Mouse (Mus musculus) embryo, embryonic 11.5 days (tissue): Measurements from ENCODE around the gene Shank1.
"Not testable (repeated sequence)": the region's sequence is repeated elsewhere in the genome, so short reads cannot be mapped to it uniquely, and the experiment has no call there.

Experiments used
- DNase-seq: peaks from one replicate; pipeline ENCODE4 v3.0.0-alpha.2; 2012; ENCODE audit warnings: low read depth, low spot score

Shank1 gene

GRCm38 (mm10) chr7:44309475-44310284, at the start of gene Shank1:
TSS of gene Shank1 (plus strand) at chr7:44310253.
- no peak for DNase-seq

- no peak for DNase-seq
These were observed 49.6 kb upstream of the Shank1 start for GRCm38 (mm10) chr7:44260410-44260809.

- DNase-seq = no peak
These were observed 48.9 kb upstream of the Shank1 start, which contains the start of gene Gm15517 for GRCm38 (mm10) chr7:44261147-44261546. TSS of gene Gm15517 (plus strand) at chr7:44261447.

- peak; percentile 92 for DNase-seq
These were observed 47.0 kb upstream of the Shank1 start for GRCm38 (mm10) chr7:44262791-44263643.

- DNase-seq = no peak
These were observed 41.9 kb upstream of the Shank1 start for GRCm38 (mm10) chr7:44268117-44268516.

- no peak for DNase-seq
These were observed 40.7 kb upstream of the Shank1 start for GRCm38 (mm10) chr7:44269397-44269796.

- DNase-seq = no peak
These were observed 38.7 kb upstream of the Shank1 start for GRCm38 (mm10) chr7:44271309-44271708.

- no peak for DNase-seq
These were observed 37.5 kb upstream of the Shank1 start for GRCm38 (mm10) chr7:44272546-44272945.

- no peak for DNase-seq
These were observed 36.6 kb upstream of the Shank1 start for GRCm38 (mm10) chr7:44273446-44273845.

GRCm38 (mm10) chr7:44274096-44274495, 36.0 kb upstream of the Shank1 start:
- DNase-seq = no peak

- DNase-seq = no peak
These were observed 34.5 kb upstream of the Shank1 start for GRCm38 (mm10) chr7:44275546-44275945.

GRCm38 (mm10) chr7:44276461-44277249, 33.4 kb upstream of the Shank1 start:
- DNase-seq = no peak

GRCm38 (mm10) chr7:44277250-44277622, 32.8 kb upstream of the Shank1 start:
- DNase-seq = no peak

- DNase-seq = no peak
These were observed 29.1 kb upstream of the Shank1 start for GRCm38 (mm10) chr7:44280959-44281358.

GRCm38 (mm10) chr7:44281586-44281985, 28.5 kb upstream of the Shank1 start:
- no peak for DNase-seq

- DNase-seq = no peak
These were observed 22.3 kb upstream of the Shank1 start for GRCm38 (mm10) chr7:44287760-44288159.

- no peak for DNase-seq
These were observed 19.1 kb upstream of the Shank1 start for GRCm38 (mm10) chr7:44290986-44291385.

GRCm38 (mm10) chr7:44291418-44291817, 18.6 kb upstream of the Shank1 start:
- DNase-seq = no peak

- DNase-seq = not testable (repeated sequence)
These were observed 12.6 kb upstream of the Shank1 start for GRCm38 (mm10) chr7:44297501-44297900.

GRCm38 (mm10) chr7:44303346-44304340, 6.4 kb upstream of the Shank1 start:
- no peak for DNase-seq

GRCm38 (mm10) chr7:44304463-44304774, 5.6 kb upstream of the Shank1 start:
- no peak for DNase-seq
